Mouse (Mus musculus) bone marrow macrophage, adult 2 months (primary cell): ENCODE data around the gene Lgals9.

Source experiments
- CTCF ChIP-seq: IDR thresholded peaks from 2 replicates; pipeline ENCODE4 v1.5.1; 2012; ENCODE audit warnings: low read depth, mild to moderate bottlenecking, low read length, moderate library complexity
- POLR2A ChIP-seq: IDR thresholded peaks from 2 replicates; pipeline ENCODE4 v1.6.1; 2012; ENCODE audit warnings: mild to moderate bottlenecking, low read depth, low read length, borderline replicate concordance

DNA sequence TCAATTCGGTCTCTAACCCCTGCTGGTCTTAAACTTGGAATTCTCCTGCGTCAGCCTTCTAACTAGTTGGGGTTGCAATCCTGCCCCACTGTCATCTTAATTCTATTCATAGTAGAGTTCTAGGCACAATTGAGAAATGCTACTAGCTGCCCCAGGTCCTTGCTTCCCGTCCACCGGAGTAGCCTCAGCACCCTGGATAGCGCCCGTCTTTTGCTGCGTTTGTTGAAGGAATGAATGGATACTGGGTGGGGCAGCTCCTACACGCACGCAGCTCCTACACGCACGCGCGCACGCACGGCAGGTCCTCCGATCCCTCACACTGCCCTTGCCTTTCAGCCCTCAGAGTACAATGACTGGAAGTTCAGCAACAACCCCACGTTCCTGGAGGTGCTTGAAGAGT is 32.3 kb downstream of the Lgals9 start:
- TF ChIP-seq POLR2A, result no peak
- TF ChIP-seq CTCF, result no peak
